Mouse (Mus musculus): Measurements from ENCODE around the gene Mcfd2. TPM values are rescaled to one million over a fixed set of nuclear protein-coding genes. Genes with fewer than 3 reads are reported as not detected.

The Mcfd2 gene
- polyA plus RNA-seq, 1 experiment from 2014 or later, result 53.8 TPM

- Histone ChIP-seq H3K27me3 (no peaks in the 10 kb centered on the region), H3K9ac (replicated peaks) (no peak overlapping the region), H3K4me3 (no peak overlapping the region), H3K9me3 (no peaks in the 10 kb centered on the region), H3K27ac (replicated peaks) (no peak overlapping the region), H3K4me2 (replicated peaks) (no peak overlapping the region), H3K4me1 (no peaks in the 10 kb centered on the region), H3K36me3 (no peaks in the 10 kb centered on the region)
- WGBS, result 91% methylated on average over 9 of the region's 9 CpGs
- no peak for ATAC-seq (replicated peaks)
Measured at GRCm38 (mm10) chr17:87225384-87225783, 40.4 kb downstream of the Mcfd2 start.

GRCm38 (mm10) chr17:87224461-87224860 is 41.3 kb downstream of the Mcfd2 start:
- Histone ChIP-seq H3K4me1 (no peaks in the 10 kb centered on the region), H3K4me2 (replicated peaks) (no peak overlapping the region), H3K27me3 (no peaks in the 10 kb centered on the region), H3K36me3 (no peaks in the 10 kb centered on the region), H3K4me3 (no peak overlapping the region), H3K9me3 (no peaks in the 10 kb centered on the region), H3K9ac (replicated peaks) (no peak overlapping the region), H3K27ac (replicated peaks) (no peak overlapping the region)
- WGBS, result 63% methylated on average over 2 of the region's 2 CpGs
- ATAC-seq (replicated peaks), result no peak

GRCm38 (mm10) chr17:87219456-87219855 is 46.3 kb downstream of the Mcfd2 start:
- Histone ChIP-seq H3K27ac (replicated peaks) (no peak overlapping the region), H3K36me3 (no peaks in the 10 kb centered on the region), H3K4me1 (no peaks in the 10 kb centered on the region), H3K9ac (replicated peaks) (no peak overlapping the region), H3K4me3 (no peak overlapping the region), H3K27me3 (no peaks in the 10 kb centered on the region), H3K4me2 (replicated peaks) (no peak overlapping the region), H3K9me3 (no peaks in the 10 kb centered on the region)
- WGBS, result 83% methylated on average over 9 of the region's 9 CpGs
- no peak for ATAC-seq (replicated peaks)

GRCm38 (mm10) chr17:87214523-87214922 is 51.2 kb downstream of the Mcfd2 start:
- H3K27me3 ChIP-seq, result no peaks in the 10 kb centered on the region
- no peaks in the 10 kb centered on the region for H3K36me3 ChIP-seq
- no peaks in the 10 kb centered on the region for H3K4me1 ChIP-seq
- 97% methylated on average over 7 of the region's 7 CpGs for WGBS
- ATAC-seq (replicated peaks), result no peak
- H3K4me2 ChIP-seq (replicated peaks), result no peak overlapping the region
- no peaks in the 10 kb centered on the region for H3K9me3 ChIP-seq
- H3K4me3 ChIP-seq, result no peak overlapping the region
- no peak overlapping the region for H3K27ac ChIP-seq (replicated peaks)
- H3K9ac ChIP-seq (replicated peaks), result no peak overlapping the region

- Histone ChIP-seq H3K27ac (replicated peaks) (no peak overlapping the region), H3K36me3 (no peaks in the 10 kb centered on the region), H3K9me3 (no peaks in the 10 kb centered on the region), H3K4me1 (no peaks in the 10 kb centered on the region), H3K9ac (replicated peaks) (no peak overlapping the region), H3K27me3 (no peaks in the 10 kb centered on the region), H3K4me3 (no peak overlapping the region), H3K4me2 (replicated peaks) (no peak overlapping the region)
- ATAC-seq (replicated peaks), result no peak
- 86% methylated on average over 2 of the region's 2 CpGs for WGBS
Measured at GRCm38 (mm10) chr17:87210525-87210924, 55.2 kb downstream of the Mcfd2 start.

- Histone ChIP-seq H3K27me3 (no peaks in the 10 kb centered on the region), H3K4me1 (peaks cover 8% of the 10 kb centered on the region; the same call in 1 of the 2 replicates), H3K4me3 (no peak overlapping the region), H3K36me3 (no peaks in the 10 kb centered on the region), H3K9me3 (no peaks in the 10 kb centered on the region), H3K4me2 (replicated peaks) (no peak overlapping the region), H3K27ac (replicated peaks) (no peak overlapping the region), H3K9ac (replicated peaks) (no peak overlapping the region)
- WGBS, result 74% methylated on average over 2 of the region's 2 CpGs
- ATAC-seq (replicated peaks), result no peak
Measured at GRCm38 (mm10) chr17:87206885-87207284, 58.9 kb downstream of the Mcfd2 start.

Other genes starting within 250 kb of the Mcfd2 start
- 30.2 and 33.0 TPM in 2 replicates for gene Pigf, start 240.5 kb downstream of the Mcfd2 start, polyA plus RNA-seq (2015; fragmentation: Nextera tagmentation; extraction: Ambion mirVana)
- gene Cript, start 240.4 kb downstream of the Mcfd2 start, polyA plus RNA-seq (2015; fragmentation: Nextera tagmentation; extraction: Ambion mirVana), result 228 and 240 TPM in 2 replicates
- 11.0 and 12.0 TPM in 2 replicates for gene Socs5, start 158.3 kb downstream of the Mcfd2 start, polyA plus RNA-seq (2015; fragmentation: Nextera tagmentation; extraction: Ambion mirVana)
- 4.5 and 4.8 TPM in 2 replicates for gene Ttc7, start 17.0 kb upstream of the Mcfd2 start, polyA plus RNA-seq (2015; fragmentation: Nextera tagmentation; extraction: Ambion mirVana)
- gene Stpg4, start 161.8 kb upstream of the Mcfd2 start, polyA plus RNA-seq (2015; fragmentation: Nextera tagmentation; extraction: Ambion mirVana), result not detected in 2 replicates
- 1,787 and 1,813 TPM in 2 replicates for gene Calm2, start 181.0 kb upstream of the Mcfd2 start, polyA plus RNA-seq (2015; fragmentation: Nextera tagmentation; extraction: Ambion mirVana)

Data from forebrain, embryonic 15.5 days (tissue).